Mouse (Mus musculus) bone marrow, adult 2 months (tissue): ENCODE measurements around the gene Robo3. TPM values are rescaled to one million over a fixed set of nuclear protein-coding genes. Genes with fewer than 3 reads are reported as not detected.

ENCODE experiments used
- H3K27ac ChIP-seq: fragments of 200-500 bp; 2 replicates; pipeline ENCODE4 v1.5.1; 2012; ENCODE audit warnings: low read depth, mild to moderate bottlenecking, control low read depth, inconsistent platforms, low read length; ENCODE audit not compliant: control insufficient read depth, poor library complexity, insufficient read depth
- H3K4me1 ChIP-seq: fragments of 200-500 bp; 2 replicates; pipeline ENCODE4 v1.6.1; 2011; ENCODE audit warnings: low read length; ENCODE audit not compliant: control insufficient read depth, insufficient read depth
- H3K4me3 ChIP-seq: fragments of 200-500 bp; replicated peaks from 2 replicates; pipeline ENCODE3; 2011; ENCODE audit warnings: mild to moderate bottlenecking, low read depth, low read length, control low read depth; ENCODE audit not compliant: control insufficient read depth
- CTCF ChIP-seq: fragments of 200-500 bp; IDR thresholded peaks from 2 replicates; pipeline ENCODE4 v1.5.1; 2011; ENCODE audit warnings: low read length, control low read depth; ENCODE audit not compliant: control insufficient read depth, insufficient read depth
- POLR2A ChIP-seq: fragments of 200-500 bp; IDR thresholded peaks from 2 replicates; pipeline ENCODE4 v1.6.1; 2011; ENCODE audit warnings: low read depth, mild to moderate bottlenecking, control low read depth, low read length, borderline replicate concordance; ENCODE audit not compliant: control insufficient read depth
- WGBS: fragments of 180-500 bp; shearing (Covaris S2); methylation state at CpG from one replicate; pipeline ENCODE4 v1.1.7; 2018; 5-methylcytosine and 5-hydroxymethylcytosine counted together
- polyA plus RNA-seq: library from polyadenylated mRNA; stranded (reverse); fragments of >200 nt; gene quantifications from 2 replicates; pipeline ENCODE4 v1.2.4, GENCODE M21; 2011; ENCODE audit warnings: low replicate concordance; ENCODE audit not compliant: missing spikeins, insufficient read depth, insufficient read length

The Robo3 gene
- polyA plus RNA-seq, 1 experiment: 10.8 TPM

DNA sequence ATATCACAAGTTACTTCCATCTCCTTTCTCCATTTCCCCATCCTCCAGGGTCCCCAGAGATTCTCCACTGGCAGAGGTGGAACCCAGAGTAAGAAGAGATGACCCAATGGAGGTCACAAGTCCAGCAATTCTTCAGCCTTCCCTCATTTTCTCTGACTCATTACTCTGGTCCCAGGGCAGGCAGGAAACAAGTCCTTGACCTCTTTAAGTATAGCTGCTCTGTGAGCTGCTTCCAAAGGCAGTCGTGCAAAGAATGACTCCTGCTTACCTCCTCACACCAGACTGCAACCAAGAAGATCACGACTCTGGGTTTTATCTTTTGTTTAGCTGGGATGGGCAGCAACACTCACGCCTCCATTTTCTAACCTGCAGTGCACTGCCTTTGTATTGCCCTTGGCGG lies 2.6 kb upstream of the Robo3 start:
- Histone ChIP-seq H3K27ac (no peak overlapping the region), H3K4me1 (no peaks in the 10 kb centered on the region), H3K4me3 (no peak overlapping the region)
- 22% methylated on average over 4 of the region's 4 CpGs for WGBS
- TF ChIP-seq POLR2A (no peak), CTCF (no peak)

DNA sequence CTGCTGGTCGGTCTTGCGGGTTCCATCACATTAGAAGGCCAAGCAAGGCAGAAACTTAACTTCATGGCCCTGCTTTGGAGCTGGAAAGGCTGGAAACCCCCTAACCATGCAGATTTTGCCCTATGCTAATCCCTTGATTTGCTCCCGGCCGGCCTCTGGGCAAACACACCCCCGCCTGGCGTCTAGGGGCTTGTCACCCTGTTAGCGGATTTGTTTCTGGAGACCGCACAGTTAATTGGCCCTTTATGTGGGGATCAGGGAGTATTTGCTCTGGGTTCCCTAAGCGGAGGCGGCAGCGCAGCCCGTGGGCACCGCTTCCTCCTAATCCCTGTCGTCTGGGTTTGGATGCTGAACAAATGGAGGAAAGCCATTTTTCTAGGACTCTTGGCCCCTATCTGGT lies 1.9 kb upstream of the Robo3 start:
- 20% methylated on average over 14 of the region's 14 CpGs for WGBS
- no peaks in the 10 kb centered on the region for H3K4me1 ChIP-seq
- TF ChIP-seq POLR2A (no peak), CTCF (no peak)
- no peak overlapping the region for H3K27ac ChIP-seq
- no peak overlapping the region for H3K4me3 ChIP-seq

GRCm38 (mm10) chr9:37433823-37434560 lies 946 bp upstream of the Robo3 start:
- no peaks in the 10 kb centered on the region for H3K4me1 ChIP-seq
- no peak for TF ChIP-seq CTCF
- no peak for TF ChIP-seq POLR2A
- H3K27ac ChIP-seq: no peak overlapping the region

GRCm38 (mm10) chr9:37432026-37432666 lies 900 bp downstream of the Robo3 start:
- Histone ChIP-seq H3K4me1 (no peaks in the 10 kb centered on the region), H3K27ac (no peak overlapping the region), H3K4me3 (no peak overlapping the region)
- no peak for TF ChIP-seq POLR2A
- no peak for TF ChIP-seq CTCF
- 5% methylated on average over 16 of the region's 17 CpGs for whole genome bisulfite sequencing

More at GRCm38 (mm10) chr9:37433823-37434560, 946 bp upstream of the Robo3 start:
- WGBS: 1% methylated on average over 18 of the region's 18 CpGs
- H3K4me3 ChIP-seq: no peak overlapping the region

DNA sequence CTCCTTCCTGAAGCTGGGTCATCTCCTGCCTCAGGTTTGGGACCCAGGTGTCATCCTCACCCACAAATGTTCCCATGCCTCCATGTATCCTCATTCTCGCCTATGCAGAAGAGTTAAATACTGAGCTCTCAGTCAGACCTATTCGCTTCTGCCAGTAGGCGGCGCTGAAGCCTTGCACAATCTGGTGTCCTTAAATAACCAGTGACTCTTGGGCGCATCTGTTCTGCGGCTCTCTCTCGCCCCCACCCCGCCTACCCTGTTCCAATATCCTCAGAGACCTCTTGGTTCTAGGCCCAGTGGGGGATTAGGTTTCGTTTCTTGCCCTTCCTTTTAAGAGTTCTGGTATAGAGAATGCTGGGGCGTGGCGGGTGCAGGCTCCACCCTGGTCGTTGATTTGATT lies 2.5 kb downstream of the Robo3 start:
- no peak overlapping the region for H3K27ac ChIP-seq
- H3K4me3 ChIP-seq: no peak overlapping the region
- 4% methylated on average over 12 of the region's 12 CpGs for WGBS
- no peaks in the 10 kb centered on the region for H3K4me1 ChIP-seq
- TF ChIP-seq POLR2A (no peak), CTCF (peak; percentile 74)

- WGBS: 42% methylated on average over 26 of the region's 26 CpGs
- Histone ChIP-seq H3K4me1 (no peaks in the 10 kb centered on the region), H3K4me3 (no peak overlapping the region), H3K27ac (no peak overlapping the region)
- no peak for TF ChIP-seq CTCF
- TF ChIP-seq POLR2A: no peak
Observed at GRCm38 (mm10) chr9:37429326-37429725, 3.7 kb downstream of the Robo3 start.

DNA sequence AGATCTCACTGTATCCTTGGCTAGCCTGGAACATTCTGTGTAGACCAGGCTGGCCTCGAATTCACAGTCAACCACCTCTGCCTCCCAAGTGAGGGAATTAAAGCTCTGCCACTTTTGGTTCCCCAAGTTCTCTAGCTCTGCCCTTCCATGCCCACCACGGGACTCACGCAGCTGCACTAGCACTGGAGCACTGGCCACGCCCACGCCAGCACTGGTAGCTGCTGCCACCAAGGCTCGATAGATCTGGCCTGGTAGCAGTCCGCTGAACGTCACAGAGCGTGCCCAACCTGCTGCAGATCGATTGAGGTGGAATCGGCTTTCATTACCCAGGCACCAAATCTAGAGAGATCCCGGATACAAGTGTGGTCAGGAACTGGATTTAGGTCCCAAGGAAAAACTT lies 11.8 kb downstream of the Robo3 start:
- Histone ChIP-seq H3K27ac (no peak overlapping the region), H3K4me1 (no peaks in the 10 kb centered on the region; the same call in 1 of the 2 replicates), H3K4me3 (no peak overlapping the region)
- TF ChIP-seq POLR2A (no peak), CTCF (no peak)
- 9% methylated on average over 12 of the region's 12 CpGs for WGBS

DNA sequence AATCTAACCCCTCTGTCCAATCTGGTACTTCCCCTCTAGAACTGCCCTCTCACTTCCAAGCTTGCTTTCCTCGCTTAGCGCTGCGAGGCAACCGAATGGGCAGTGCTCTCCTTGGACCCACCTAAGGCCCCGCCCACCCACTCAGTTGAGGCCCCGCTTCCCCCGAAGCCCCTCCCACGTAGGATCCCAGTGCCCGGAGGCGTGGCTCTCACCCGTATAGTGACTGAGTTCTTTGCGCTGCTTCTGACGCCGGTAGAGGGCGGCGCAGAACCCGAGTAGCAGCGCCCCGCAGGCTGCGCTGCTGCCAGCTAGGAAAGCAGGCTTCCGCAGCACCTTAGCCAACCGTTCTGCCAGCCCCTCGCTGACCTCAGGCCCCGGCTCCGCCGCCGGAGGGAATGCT lies 12.4 kb downstream of the Robo3 start:
- Histone ChIP-seq H3K4me1 (no peaks in the 10 kb centered on the region; the same call in 1 of the 2 replicates), H3K4me3 (no peak overlapping the region), H3K27ac (no peak overlapping the region)
- TF ChIP-seq POLR2A (no peak), CTCF (peak; percentile 32; the same call in 1 of the 2 replicates)
- WGBS: 1% methylated on average over 27 of the region's 27 CpGs
